Mouse (Mus musculus) urinary bladder, postnatal 4 days (tissue): Measurements from ENCODE around the gene Tardbp.

Experiments used
- DNase-seq, 2 experiments: peaks; one replicate each; pipeline ENCODE4 v3.0.0; 2021 to 2022; ENCODE audit warnings: low spot score in 2 of 2

The Tardbp gene

GRCm38 (mm10) chr4:148639455-148639854 is 12.6 kb upstream of the Tardbp start:
- no peak for DNase-seq

- no peak for DNase-seq
Observed at GRCm38 (mm10) chr4:148638302-148638701, 11.5 kb upstream of the Tardbp start.

GRCm38 (mm10) chr4:148635309-148635708 is 8.5 kb upstream of the Tardbp start:
- DNase-seq, result no peak

GRCm38 (mm10) chr4:148633395-148634061 is 6.7 kb upstream of the Tardbp start:
- DNase-seq, result no peak

GRCm38 (mm10) chr4:148632013-148632692 is 5.3 kb upstream of the Tardbp start:
- no peak for DNase-seq

- DNase-seq, result no peak
Observed at GRCm38 (mm10) chr4:148627246-148627645, 427 bp upstream of the Tardbp start.

GRCm38 (mm10) chr4:148625756-148626622 is 830 bp downstream of the Tardbp start:
- no peak for DNase-seq

- no peak for DNase-seq
Observed at GRCm38 (mm10) chr4:148625010-148625409, 1.8 kb downstream of the Tardbp start.

DNA sequence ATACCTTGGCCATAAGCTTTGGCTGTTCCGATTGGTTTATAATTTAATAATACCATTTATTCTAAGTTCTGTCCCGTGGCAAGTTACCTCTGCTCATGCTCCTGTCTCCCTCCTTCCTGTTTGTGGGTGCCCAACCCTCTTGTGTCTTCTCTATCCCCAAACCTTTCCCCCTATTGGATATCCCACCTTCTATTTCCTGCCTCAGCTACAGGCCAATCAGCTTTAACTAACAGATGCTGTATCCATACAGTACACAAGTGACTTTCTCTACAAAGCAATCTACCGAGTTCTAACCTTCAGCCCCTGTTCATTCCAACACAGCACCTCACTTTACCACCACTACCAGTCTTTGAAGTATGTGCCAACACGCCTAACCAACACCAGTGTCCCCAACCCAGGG is 3.2 kb downstream of the Tardbp start:
- no peak for DNase-seq

DNA sequence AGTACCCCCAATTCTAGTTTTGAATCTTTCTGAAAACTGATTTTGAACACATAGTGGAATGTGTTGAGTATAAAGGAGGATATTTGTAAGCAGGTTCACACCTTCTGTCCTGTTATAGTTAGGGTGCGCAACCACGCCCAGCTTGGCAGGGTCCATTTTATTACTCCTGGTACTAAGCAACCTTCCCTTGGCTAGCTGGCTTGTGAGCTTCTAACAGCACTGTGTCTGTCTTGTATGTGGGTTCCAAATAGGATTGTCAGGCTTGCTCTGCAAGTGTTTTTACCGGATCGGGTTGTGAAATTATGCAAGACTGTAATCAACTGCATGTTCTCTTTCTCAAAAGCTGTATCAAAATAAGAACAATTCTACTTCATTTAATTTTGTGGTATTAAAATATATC is 4.3 kb downstream of the Tardbp start:
- no peak for DNase-seq

- DNase-seq, result no peak
Observed at GRCm38 (mm10) chr4:148620718-148621117, 6.1 kb downstream of the Tardbp start.

DNA sequence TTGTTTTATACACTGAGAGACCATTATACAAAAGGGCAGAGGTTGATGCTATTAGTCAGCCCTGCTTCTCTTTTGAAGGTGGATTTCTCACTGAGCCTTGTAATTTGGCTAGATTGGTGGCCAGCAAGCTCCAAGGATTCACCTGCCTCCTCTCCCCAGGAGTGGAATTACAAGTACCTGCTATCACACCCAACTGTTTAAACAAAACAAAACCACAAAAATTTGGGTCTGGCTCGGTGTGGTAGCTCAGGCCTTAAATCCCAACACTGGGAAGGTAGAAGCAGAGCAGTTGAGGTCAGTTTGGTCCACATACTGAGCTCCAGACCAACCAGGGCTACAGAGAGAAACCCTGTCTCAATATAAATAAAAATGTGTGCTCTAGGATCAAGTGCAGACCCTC is 7.0 kb downstream of the Tardbp start:
- DNase-seq, result no peak

- DNase-seq, result no peak
Observed at GRCm38 (mm10) chr4:148613738-148614137, 13.1 kb downstream of the Tardbp start.

GRCm38 (mm10) chr4:148612557-148612956 is 14.3 kb downstream of the Tardbp start:
- DNase-seq, result no peak

DNA sequence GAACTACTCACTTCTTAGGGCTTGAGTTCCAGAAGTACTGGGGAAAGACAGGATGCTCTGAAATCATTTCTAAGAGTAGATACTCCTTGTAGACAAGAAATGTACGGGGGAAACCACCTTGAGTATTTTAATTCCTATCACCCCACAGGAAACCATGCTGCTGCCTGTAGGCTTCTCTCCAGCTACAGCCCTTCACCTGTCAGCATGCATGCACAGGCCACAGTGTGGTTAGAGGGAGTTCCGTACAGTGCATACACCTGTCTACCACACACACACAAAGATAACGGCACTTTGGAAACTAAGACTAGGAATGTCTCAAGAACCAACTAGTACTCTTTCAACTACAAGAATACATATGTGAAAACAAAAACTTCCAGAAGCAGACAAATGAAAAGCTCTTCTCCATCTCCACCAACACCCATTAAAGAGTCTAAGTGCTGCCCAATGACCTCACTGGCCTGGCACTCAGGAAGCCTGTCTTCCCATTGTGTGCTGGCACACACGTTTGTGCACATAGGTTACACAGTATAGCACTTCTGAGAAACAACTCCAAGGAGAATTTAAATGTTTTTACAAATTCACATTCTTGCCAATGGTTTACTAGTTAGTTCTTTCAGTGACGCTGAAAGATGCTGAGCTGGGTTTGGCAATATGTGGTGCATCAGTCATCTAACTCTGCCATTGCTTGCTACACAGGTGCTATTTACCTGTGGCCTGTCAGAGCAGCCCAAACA is 16.0 kb downstream of the Tardbp start:
- no peak for DNase-seq

GRCm38 (mm10) chr4:148609805-148610204 is 17.0 kb downstream of the Tardbp start:
- DNase-seq, result no peak

DNA sequence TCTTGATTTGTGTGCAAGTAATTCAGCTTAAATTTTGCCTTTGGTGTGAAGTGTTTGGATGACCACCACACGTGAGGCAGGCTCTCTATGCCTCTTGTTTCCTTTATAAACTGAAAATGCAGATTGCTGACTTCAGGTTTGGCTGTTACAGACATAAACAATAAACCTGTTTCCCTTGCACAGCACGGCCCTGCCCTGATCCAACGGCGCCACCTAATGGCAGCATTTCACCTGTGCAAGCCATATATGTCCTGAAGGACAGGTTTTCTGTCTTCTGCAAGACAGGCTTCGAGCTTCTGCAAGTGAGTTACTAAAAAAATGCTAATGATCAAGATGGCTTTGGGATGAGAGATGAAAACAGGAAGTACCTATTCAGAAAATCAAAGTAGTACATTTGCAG is 19.1 kb downstream of the Tardbp start:
- DNase-seq, result peak; percentile 66 to 85

DNA sequence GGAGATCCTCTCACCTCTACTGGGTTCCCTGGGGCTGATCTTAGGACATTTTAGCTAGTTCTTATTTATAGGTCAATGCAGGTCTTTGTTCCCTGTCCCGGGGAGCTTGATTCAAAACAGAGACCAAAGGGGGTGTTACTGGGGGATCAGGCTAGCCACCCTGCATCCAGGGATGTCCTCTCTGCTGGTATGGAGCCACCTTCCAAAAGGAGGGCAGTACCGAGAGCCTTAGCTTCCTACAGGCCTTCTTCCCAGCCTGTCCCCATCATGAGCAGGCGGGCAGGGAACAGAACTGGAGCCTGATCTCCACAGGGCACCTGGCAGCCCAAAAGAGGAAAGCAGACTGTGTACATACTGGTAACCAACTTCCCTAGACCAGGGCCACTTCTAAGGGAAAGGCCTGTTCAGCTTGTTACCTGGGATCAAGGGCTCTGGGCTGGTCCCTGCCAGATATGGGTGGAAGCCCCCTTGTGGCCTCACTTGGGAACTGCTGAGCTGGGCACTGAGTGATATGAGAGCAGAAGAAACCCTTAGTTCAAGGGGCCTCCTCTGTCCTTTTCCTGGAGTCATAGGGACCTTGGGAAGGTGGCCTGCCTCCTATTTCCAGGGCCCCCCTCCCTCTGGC is 22.2 kb downstream of the Tardbp start:
- peak in 1 of 2 experiments; percentile 59 for DNase-seq

GRCm38 (mm10) chr4:148604141-148604540 is 22.7 kb downstream of the Tardbp start:
- no peak for DNase-seq

DNA sequence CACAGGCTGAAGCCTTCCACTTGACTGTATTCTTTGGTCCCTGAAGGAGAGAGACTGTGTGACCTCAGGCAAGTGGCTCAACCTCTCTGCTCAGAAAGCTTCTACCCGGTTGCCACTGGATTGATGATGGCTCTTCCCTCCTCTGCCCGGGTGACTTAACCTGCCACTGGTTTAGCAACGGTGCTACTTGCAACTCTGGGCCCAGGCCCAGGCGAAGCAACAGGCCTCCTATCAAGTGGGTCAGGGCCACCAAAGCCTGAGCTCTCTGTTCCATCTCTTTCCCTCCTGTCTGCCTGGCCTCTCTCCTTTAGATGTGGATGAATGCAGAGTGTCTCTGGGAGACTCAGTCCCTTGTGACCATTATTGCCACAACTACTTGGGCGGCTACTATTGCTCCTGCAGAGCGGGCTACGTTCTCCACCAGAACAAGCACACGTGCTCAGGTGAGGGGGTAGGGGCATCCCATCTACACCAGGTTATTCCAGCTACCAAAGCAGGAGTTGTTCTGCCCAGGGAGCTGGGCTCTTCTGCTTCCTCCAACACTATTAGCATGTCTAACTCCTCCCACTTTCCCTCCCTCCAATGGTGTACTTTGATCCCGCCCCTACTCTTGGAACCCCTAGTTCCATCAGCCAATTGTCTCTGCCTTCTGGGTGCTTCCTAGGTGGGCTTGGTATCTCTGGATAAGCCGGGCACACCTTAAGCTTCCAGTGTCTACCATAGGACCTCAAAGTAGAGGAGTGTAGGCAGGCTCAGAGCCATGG is 23.3 kb downstream of the Tardbp start:
- DNase-seq, result no peak
